Mouse (Mus musculus) E14TG2a.4 (cell line): ENCODE results near the gene 1110051M20Rik.

Experiments used
- CTCF ChIP-seq: conservative IDR thresholded peaks from 2 replicates; pipeline ENCODE4 v1.5.1; 2014; ENCODE audit warnings: low read length
- NANOG ChIP-seq: IDR thresholded peaks from 2 replicates; pipeline ENCODE4 v1.6.1; 2014; ENCODE audit warnings: borderline replicate concordance, low read length, mixed read lengths
- POU5F1 ChIP-seq: IDR thresholded peaks from 2 replicates; pipeline ENCODE4 v1.6.1; 2014; ENCODE audit warnings: low read length, borderline replicate concordance

DNA sequence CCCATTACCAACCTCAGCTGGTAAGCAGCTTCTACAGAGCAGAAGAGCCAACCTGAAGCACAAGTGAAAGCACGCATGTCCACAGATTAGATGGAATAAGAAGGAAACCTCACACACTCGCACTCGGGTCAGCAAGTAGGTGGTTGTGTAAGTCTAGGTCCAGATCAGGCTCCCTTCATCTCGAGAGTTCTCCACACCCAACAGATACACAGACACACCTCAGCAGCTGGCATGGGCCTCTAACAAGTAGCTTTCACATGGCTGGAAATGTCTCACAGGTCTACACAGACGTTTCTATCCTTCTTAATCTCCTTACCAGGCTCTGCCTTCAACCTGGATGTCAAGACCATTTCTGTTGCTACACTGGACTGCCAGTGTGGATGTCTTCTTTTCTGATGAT lies 3.8 kb downstream of the 1110051M20Rik start:
- no peak for TF ChIP-seq CTCF
- no peak for TF ChIP-seq NANOG
- no peak for TF ChIP-seq POU5F1
